Comparison of ENCODE assay signal across 12 mouse cellular contexts in genomic region chr8:79372521-79372920, GRCm38 (mm10). TPM values are rescaled to one million over a fixed set of nuclear protein-coding genes. Genes with fewer than 3 reads are reported as not detected.
DNase-seq lines count a peak whose midpoint lies in the region; ATAC-seq and TF ChIP-seq lines count a peak whose summit lies in the region.
"Had no signal": no experiment of that assay in that cellular context is flagged by ENCODE, and none has a peak within 500 bp of the region (broad histone marks: within the 10 kb centered on the region; RNA-seq: fewer than 3 reads in every experiment).

No protein-coding gene starts in this region.

- peaks cover 26% of the 10 kb centered on the region for H3K4me1 ChIP-seq in kidney, adult 2 months (ENCODE audit: control insufficient read depth, insufficient read depth, low read length)
- peaks cover 23% of the 10 kb centered on the region for H3K4me1 ChIP-seq in kidney, embryonic 14.5 days (ENCODE audit: control insufficient read depth, insufficient read depth, low read length)
- H3K4me1 ChIP-seq in intestine, embryonic 16.5 days (ENCODE audit: control insufficient read depth, insufficient read depth, low read length), result peaks cover 49% of the 10 kb centered on the region
- H3K4me1 ChIP-seq in midbrain, embryonic 16.5 days (ENCODE audit: control insufficient read depth, insufficient read depth, low read length), result 0 out of 2 replicates have a peak, but pooled peaks cover 7% of the 10 kb centered on the region

- no peaks in the 10 kb centered on the region for H3K36me3 ChIP-seq in kidney, adult 2 months (ENCODE audit: control insufficient read depth, insufficient read depth, low read length)
- H3K36me3 ChIP-seq in kidney, embryonic 14.5 days (ENCODE audit: control insufficient read depth, insufficient read depth, low read length), result peaks cover 38% of the 10 kb centered on the region; the same call in 1 of the 2 replicates
- H3K36me3 ChIP-seq in intestine, embryonic 16.5 days (ENCODE audit: control insufficient read depth, insufficient read depth, low read length), result no peaks in the 10 kb centered on the region
- H3K36me3 ChIP-seq in midbrain, embryonic 16.5 days (ENCODE audit: control insufficient read depth, insufficient read depth, low read length), result peaks cover 15% of the 10 kb centered on the region

- no peak overlapping the region for H3K4me2 ChIP-seq in kidney, embryonic 14.5 days (replicated peaks; ENCODE audit: low read depth, low read length)
- peak overlapping the region; percentile 55 for H3K4me2 ChIP-seq in intestine, embryonic 16.5 days (ENCODE audit: low read depth, low read length)
- no peak overlapping the region for H3K4me2 ChIP-seq in midbrain, embryonic 16.5 days (ENCODE audit: low read length)
- H3K4me2 ChIP-seq: neural tube, embryonic 15.5 days had no signal

- no peak for ATAC-seq in kidney, embryonic 14.5 days (ENCODE audit: low FRiP score, low TSS enrichment)
- ATAC-seq in intestine, embryonic 16.5 days, result peak; percentile 83
- peak; percentile 32; the same call in 1 of the 2 replicates for ATAC-seq in midbrain, embryonic 16.5 days

- no peak for TF ChIP-seq CTCF in kidney, adult 2 months (conservative IDR thresholded peaks at IDR 0.05; ENCODE audit: insufficient read depth, insufficient read length, low read depth, low read length)

- no peak overlapping the region for H3K4me3 ChIP-seq in kidney, adult 2 months (ENCODE audit: insufficient read depth, low read depth, low read length)
- no peak overlapping the region for H3K4me3 ChIP-seq in kidney, embryonic 14.5 days (ENCODE audit: low read length)
- H3K4me3 ChIP-seq in intestine, embryonic 16.5 days (ENCODE audit: low read length), result peak overlapping the region; percentile 34
- H3K4me3 ChIP-seq in midbrain, embryonic 16.5 days (ENCODE audit: low read depth, low read length), result no peak overlapping the region
- H3K4me3 ChIP-seq: embryonic facial prominence, embryonic 10.5 days; neural tube, embryonic 15.5 days had no signal

- peak overlapping the region; percentile 7 for H3K27ac ChIP-seq in kidney, adult 2 months (ENCODE audit: insufficient read depth, low read depth, low read length)
- no peak overlapping the region for H3K27ac ChIP-seq in kidney, embryonic 14.5 days (ENCODE audit: low read depth, low read length)
- peak overlapping the region; percentile 86 for H3K27ac ChIP-seq in intestine, embryonic 16.5 days (ENCODE audit: low read length)
- H3K27ac ChIP-seq in midbrain, embryonic 16.5 days (ENCODE audit: low read length), result no peak overlapping the region
- H3K27ac ChIP-seq: embryonic facial prominence, embryonic 10.5 days; neural tube, embryonic 15.5 days had no signal

- TF ChIP-seq POLR2A in kidney, adult 2 months (IDR thresholded peaks at IDR 0.05; ENCODE audit: low read depth, low read length), result no peak

- H3K9ac ChIP-seq in kidney, embryonic 14.5 days (ENCODE audit: low read depth, low read length), result no peak overlapping the region
- H3K9ac ChIP-seq in intestine, embryonic 16.5 days (ENCODE audit: low read depth, low read length), result peak overlapping the region; percentile 59
- no peak overlapping the region for H3K9ac ChIP-seq in midbrain, embryonic 16.5 days (ENCODE audit: low read depth, low read length)
- H3K9ac ChIP-seq: neural tube, embryonic 15.5 days had no signal

- H3K27me3 ChIP-seq in kidney, adult 2 months (replicated peaks; ENCODE audit: control insufficient read depth, insufficient read depth, low read length), result no peaks in the 10 kb centered on the region
- no peaks in the 10 kb centered on the region for H3K27me3 ChIP-seq in kidney, embryonic 14.5 days (ENCODE audit: control insufficient read depth, insufficient read depth, low read length)
- H3K27me3 ChIP-seq in intestine, embryonic 16.5 days (replicated peaks; ENCODE audit: control insufficient read depth, insufficient read depth, low read length), result no peaks in the 10 kb centered on the region
- no peaks in the 10 kb centered on the region for H3K27me3 ChIP-seq in midbrain, embryonic 16.5 days (ENCODE audit: control insufficient read depth, insufficient read depth, low read depth, low read length)
- H3K27me3 ChIP-seq: neural tube, embryonic 15.5 days had no signal

- 44% methylated on average over 9 of the region's 9 CpGs for WGBS in kidney, adult 2 months
- 71% methylated on average over 9 of the region's 9 CpGs for WGBS in kidney, embryonic 14.5 days
- WGBS in intestine, embryonic 16.5 days, result 48% methylated on average over 9 of the region's 9 CpGs
- WGBS in midbrain, embryonic 16.5 days, result 72% methylated on average over 9 of the region's 9 CpGs

- DNase-seq in kidney, adult 2 months, result peak; percentile 87
- peak; percentile 31 for DNase-seq in adipocyte (ENCODE audit: low spot score)
- DNase-seq in Muller cell, postnatal 12 days (ENCODE audit: inconsistent ontology term), result no peak
- DNase-seq in thymus, postnatal 14 days, result no peak
- DNase-seq: adrenal gland, adult 2 months; cerebellum, adult 11 months; right cerebral cortex, postnatal 4 days had no signal

- no peaks in the 10 kb centered on the region for H3K9me3 ChIP-seq in kidney, embryonic 14.5 days (ENCODE audit: control insufficient read depth, low read length)
- no peaks in the 10 kb centered on the region for H3K9me3 ChIP-seq in intestine, embryonic 16.5 days (ENCODE audit: control insufficient read depth, low read length)
- H3K9me3 ChIP-seq in midbrain, embryonic 16.5 days (replicated peaks; ENCODE audit: control insufficient read depth, low read length, poor library complexity, severe bottlenecking), result no peaks in the 10 kb centered on the region
- H3K9me3 ChIP-seq: embryonic facial prominence, embryonic 10.5 days; neural tube, embryonic 15.5 days had no signal

RNA-seq across cellular contexts. Expression of gene Smad1, which starts 26.8 kb away (rescaled TPM):
- polyA plus RNA-seq in kidney, adult 2 months (2012; rRNA removed), result 20.8 and 21.7 TPM in 2 replicates
- polyA plus RNA-seq in kidney, embryonic 14.5 days (2014; fragmentation: Nextera tagmentation; extraction: Ambion mirVana), result 34.5 and 50.3 TPM in 2 replicates
- polyA plus RNA-seq in intestine, embryonic 16.5 days (2015; fragmentation: Nextera tagmentation; extraction: Ambion mirVana), result 33.4 and 33.6 TPM in 2 replicates
- polyA plus RNA-seq in midbrain, embryonic 16.5 days (2015; fragmentation: Nextera tagmentation; extraction: Ambion mirVana), result 58.7 and 66.6 TPM in 2 replicates

Comparison
In these comparisons a context has a peak if more than half of its experiments do, and no peak if none do; other contexts are left out.
1. H3K27ac ChIP-seq: peak in kidney, adult 2 months (single experiment) and intestine, embryonic 16.5 days (single experiment); none in kidney, embryonic 14.5 days (single experiment) and midbrain, embryonic 16.5 days (single experiment).
2. DNase-seq: peak in kidney, adult 2 months (single experiment) and adipocyte (single experiment); none in Muller cell, postnatal 12 days (single experiment) and thymus, postnatal 14 days (single experiment).